Mouse (Mus musculus) heart, postnatal 0 days (tissue): ENCODE measurements around the gene Rhox2c. TPM values are rescaled to one million over a fixed set of nuclear protein-coding genes. Genes with fewer than 3 reads are reported as not detected.
"Not testable (repeated sequence)": the region's sequence is repeated elsewhere in the genome, so short reads cannot be mapped to it uniquely, and the experiment has no call there.

Experiments used
- ATAC-seq: fragments of 200-750 bp; cut with Nextera tagmentation; 2 replicates; pipeline ENCODE4 v1.8.0; 2017; ENCODE audit warnings: low read depth, moderate number of reproducible peaks, moderate library complexity; ENCODE audit not compliant: insufficient read depth
- DNase-seq: peaks from one replicate; pipeline ENCODE4 v3.0.0-alpha.2; 2016; ENCODE audit warnings: low spot score
- H3K27ac ChIP-seq: fragments of 300-500 bp; sonication (generic); 2 replicates; pipeline ENCODE4 v1.5.1; 2014; ENCODE audit warnings: low read depth, mild to moderate bottlenecking
- H3K27me3 ChIP-seq: fragments of 300-500 bp; sonication (generic); 2 replicates; pipeline ENCODE4 v1.6.1; 2014; ENCODE audit warnings: low read length, mixed read lengths; ENCODE audit not compliant: control insufficient read depth, insufficient read depth
- H3K36me3 ChIP-seq: fragments of 300-500 bp; sonication (generic); replicated peaks from 2 replicates; pipeline ENCODE4 v1.6.1; 2014; ENCODE audit warnings: low read length, mixed read lengths; ENCODE audit not compliant: control insufficient read depth, insufficient read depth
- H3K4me1 ChIP-seq: fragments of 300-500 bp; sonication (generic); 2 replicates; pipeline ENCODE4 v1.6.1; 2014; ENCODE audit warnings: antibody characterized with exemption; ENCODE audit not compliant: control insufficient read depth, insufficient read depth
- H3K4me2 ChIP-seq: fragments of 300-500 bp; sonication (generic); 2 replicates; pipeline ENCODE4 v1.6.1; 2014; ENCODE audit warnings: low read depth, mild to moderate bottlenecking, low read length, moderate library complexity
- H3K4me3 ChIP-seq: fragments of 300-500 bp; sonication (generic); 2 replicates; pipeline ENCODE4 v1.5.1; 2014; ENCODE audit warnings: low read depth, low read length
- H3K9ac ChIP-seq: fragments of 300-500 bp; sonication (generic); replicated peaks from 2 replicates; pipeline ENCODE4 v1.6.1; 2014; ENCODE audit warnings: low read depth, low read length, mixed read lengths
- H3K9me3 ChIP-seq: fragments of 300-500 bp; sonication (generic); replicated peaks from 2 replicates; pipeline ENCODE4 v1.6.1; 2016; ENCODE audit warnings: low read length; ENCODE audit not compliant: control insufficient read depth
- WGBS: fragments of 180-500 bp; shearing (Covaris S2); extraction: QIAGEN DNeasy Blood & Tissue Kit; methylation state at CpG from one replicate; pipeline ENCODE4 v1.1.7; 2014; 5-methylcytosine and 5-hydroxymethylcytosine counted together
- polyA plus RNA-seq: library from polyadenylated mRNA; unstranded; fragments of >200 nt; fragmentation: Nextera tagmentation; extraction: Ambion mirVana; gene quantifications from 2 replicates; pipeline ENCODE4 v1.2.1, GENCODE M21; 2015
- total RNA-seq: library from RNA; depleted of rRNA; stranded (reverse); fragments of >200 nt; gene quantifications from 2 replicates; pipeline ENCODE4 v1.2.3, GENCODE M21; 2014; ENCODE audit warnings: low replicate concordance; rRNA removed

Rhox2c gene
- total RNA-seq (not detected in 2 replicates), polyA plus RNA-seq (not detected in 2 replicates)

DNA sequence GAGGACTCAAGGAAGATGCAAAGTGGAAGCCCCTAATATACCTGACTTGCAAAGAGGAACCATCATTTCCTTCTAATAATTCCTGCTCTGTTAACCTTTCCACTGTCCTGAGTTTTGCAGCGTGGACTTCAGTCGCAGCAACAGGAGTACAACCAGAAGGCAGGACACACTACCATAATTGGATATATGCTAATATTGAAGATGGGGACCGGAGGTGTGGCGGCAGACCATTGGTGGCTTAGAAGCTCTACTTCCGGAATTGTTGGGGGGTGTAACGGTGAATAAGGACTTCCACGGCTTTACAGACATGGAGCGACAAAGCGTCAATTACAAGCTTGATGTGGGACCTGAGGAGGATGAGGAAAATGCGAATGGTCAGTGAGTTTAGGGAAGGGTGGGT, at the start of gene Rhox2c:
Rhox2c (plus strand) TSS at position 301 of the 400 bp plus-strand sequence.
- not testable (repeated sequence) for ATAC-seq, H3K36me3 ChIP-seq, H3K4me2 ChIP-seq, H3K4me1 ChIP-seq, DNase-seq, H3K4me3 ChIP-seq, H3K27me3 ChIP-seq, H3K9ac ChIP-seq, H3K9me3 ChIP-seq, H3K27ac ChIP-seq
- WGBS, result 95% methylated on average over 6 of the region's 10 CpGs

DNA sequence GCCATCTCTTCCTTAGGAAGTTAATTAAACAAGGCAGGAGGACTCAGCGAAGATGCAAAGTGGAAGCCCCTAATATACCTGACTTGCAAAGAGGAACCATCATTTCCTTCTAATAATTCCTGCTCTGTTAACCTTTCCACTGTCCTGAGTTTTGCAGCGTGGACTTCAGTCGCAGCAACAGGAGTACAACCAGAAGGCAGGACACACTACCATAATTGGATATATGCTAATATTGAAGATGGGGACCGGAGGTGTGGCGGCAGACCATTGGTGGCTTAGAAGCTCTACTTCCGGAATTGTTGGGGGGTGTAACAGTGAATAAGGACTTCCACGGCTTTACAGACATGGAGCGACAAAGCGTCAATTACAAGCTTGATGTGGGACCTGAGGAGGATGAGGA, 41.7 kb upstream of the Rhox2c start, which contains the start of gene Rhox2b:
Rhox2b (plus strand) TSS at position 301 of the 400 bp plus-strand sequence.
- not testable (repeated sequence) for H3K9me3 ChIP-seq, H3K4me3 ChIP-seq, H3K27ac ChIP-seq, H3K9ac ChIP-seq, ATAC-seq, H3K4me2 ChIP-seq, H3K4me1 ChIP-seq, H3K36me3 ChIP-seq, DNase-seq, H3K27me3 ChIP-seq
- WGBS, result no CpG with 5 or more reads among the region's 9 CpGs

DNA sequence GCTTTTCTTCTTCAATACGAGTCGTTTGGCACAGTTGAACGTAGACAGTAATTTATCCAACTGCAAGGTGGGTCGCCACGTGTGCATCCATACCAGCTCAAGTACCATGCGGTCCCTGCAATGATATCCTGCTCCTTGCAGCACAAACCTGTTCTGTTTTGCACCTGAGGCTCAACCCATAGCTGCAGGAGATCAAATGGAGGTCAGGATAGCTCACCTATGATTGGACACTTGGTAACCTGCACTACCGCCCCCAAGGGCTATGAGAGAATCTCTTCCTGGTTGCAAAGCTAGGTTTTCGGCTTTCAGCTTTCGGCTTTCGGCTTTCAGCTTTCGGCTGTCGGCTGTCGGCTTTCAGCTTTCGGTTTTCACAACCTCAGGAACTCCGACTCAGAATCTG, 21.3 kb upstream of the Rhox2c start, which contains the start of gene Rhox4b:
Rhox4b (plus strand) TSS at position 301 of the 400 bp plus-strand sequence.
- not testable (repeated sequence) for ATAC-seq, H3K9me3 ChIP-seq, H3K36me3 ChIP-seq, H3K4me2 ChIP-seq, H3K4me3 ChIP-seq, H3K4me1 ChIP-seq, H3K27ac ChIP-seq, DNase-seq, H3K9ac ChIP-seq, H3K27me3 ChIP-seq
- 85% methylated on average over 14 of the region's 15 CpGs for whole genome bisulfite sequencing

DNA sequence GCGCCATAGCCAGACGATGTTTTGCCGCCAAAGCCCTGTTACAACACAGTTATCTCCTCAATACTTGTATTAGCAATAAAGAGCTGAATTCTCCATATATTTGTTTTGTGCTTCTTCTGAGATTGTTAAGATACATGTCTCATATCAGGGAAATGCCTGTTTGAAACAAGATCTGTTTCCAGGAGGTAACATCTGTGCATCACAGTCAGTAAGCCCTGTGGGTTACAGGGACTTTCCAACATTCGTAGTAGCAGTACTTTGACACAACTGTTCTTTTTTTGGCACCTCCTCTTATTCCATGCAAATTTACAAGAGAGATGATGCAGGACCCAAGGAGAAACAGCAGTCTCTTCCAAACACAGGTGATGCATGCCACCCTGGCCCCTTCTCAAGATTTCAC, 4.8 kb downstream of the Rhox2c start, which contains the start of gene Rhox3c:
Rhox3c (plus strand) TSS at position 301 of the 400 bp plus-strand sequence.
- not testable (repeated sequence) for H3K9me3 ChIP-seq, H3K4me2 ChIP-seq, H3K27me3 ChIP-seq, H3K4me3 ChIP-seq, H3K9ac ChIP-seq, H3K4me1 ChIP-seq, ATAC-seq, H3K27ac ChIP-seq, DNase-seq, H3K36me3 ChIP-seq
- 79% methylated on average over 3 of the region's 4 CpGs for WGBS

DNA sequence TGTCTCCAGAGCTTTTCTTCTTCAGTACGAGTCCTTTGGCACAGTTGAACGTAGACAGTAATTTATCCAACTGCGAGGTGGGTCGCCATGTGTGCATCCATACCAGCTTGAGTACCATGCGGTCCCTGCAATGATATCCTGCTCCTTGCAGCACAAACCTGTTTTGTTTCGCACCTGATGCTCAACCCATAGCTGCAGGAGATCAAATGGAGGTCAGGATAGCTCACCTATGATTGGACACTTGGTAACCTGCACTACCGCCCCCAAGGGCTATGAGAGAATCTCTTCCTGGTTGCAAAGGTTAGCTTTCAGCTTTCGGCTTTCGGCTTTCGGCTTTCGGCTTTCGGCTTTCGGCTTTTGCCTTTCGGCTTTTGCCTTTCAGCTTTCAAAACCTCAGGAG, 26.6 kb downstream of the Rhox2c start, which contains the start of gene Rhox4c:
Rhox4c (plus strand) TSS at position 301 of the 400 bp plus-strand sequence.
- H3K9me3 ChIP-seq, H3K9ac ChIP-seq, H3K36me3 ChIP-seq, DNase-seq, H3K4me1 ChIP-seq, H3K4me3 ChIP-seq, H3K27ac ChIP-seq, H3K4me2 ChIP-seq, ATAC-seq, H3K27me3 ChIP-seq: not testable (repeated sequence)
- WGBS, result 90% methylated on average over 14 of the region's 14 CpGs

DNA sequence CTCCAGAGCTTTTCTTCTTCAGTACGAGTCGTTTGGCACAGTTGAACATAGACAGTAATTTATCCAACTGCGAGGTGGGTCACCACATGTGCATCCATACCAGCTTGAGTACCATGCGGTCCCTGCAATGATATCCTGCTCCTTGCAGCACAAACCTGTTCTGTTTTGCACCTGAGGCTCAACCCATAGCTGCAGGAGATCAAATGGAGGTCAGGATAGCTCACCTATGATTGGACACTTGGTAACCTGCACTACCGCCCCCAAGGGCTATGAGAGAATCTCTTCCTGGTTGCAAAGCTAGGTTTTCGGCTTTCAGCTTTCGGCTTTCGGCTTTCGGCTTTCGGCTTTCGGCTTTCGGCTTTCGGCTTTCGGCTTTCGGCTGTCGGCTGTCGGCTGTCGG, 60.6 kb downstream of the Rhox2c start, which contains the start of gene Rhox4d:
Rhox4d (plus strand) TSS at position 301 of the 400 bp plus-strand sequence.
- H3K9ac ChIP-seq, result not testable (repeated sequence)

More for the DNA sequence above, 60.6 kb downstream of the Rhox2c start, which contains the start of gene Rhox4d:
- not testable (repeated sequence) for H3K27ac ChIP-seq, H3K9me3 ChIP-seq, H3K4me2 ChIP-seq, H3K4me3 ChIP-seq, H3K27me3 ChIP-seq, DNase-seq, ATAC-seq, H3K36me3 ChIP-seq, H3K4me1 ChIP-seq
- 86% methylated on average over 15 of the region's 18 CpGs for WGBS

Other genes with a start within 250 kb of the Rhox2c start
- gene Gm9, start 242.6 kb upstream of the Rhox2c start, total RNA-seq, result not detected in 2 replicates
- gene Gm9, start 242.6 kb upstream of the Rhox2c start, polyA plus RNA-seq, result not detected in 2 replicates
- gene Rhox1, start 231.4 kb upstream of the Rhox2c start, total RNA-seq, result not detected in 2 replicates
- not detected in 2 replicates for gene Rhox1, start 231.4 kb upstream of the Rhox2c start, polyA plus RNA-seq
- not detected in 2 replicates for gene Rhox2a, start 208.7 kb upstream of the Rhox2c start, total RNA-seq
- not detected in 2 replicates for gene Rhox2a, start 208.7 kb upstream of the Rhox2c start, polyA plus RNA-seq
- not detected in 2 replicates for gene Rhox3a, start 203.8 kb upstream of the Rhox2c start, total RNA-seq
- not detected in 2 replicates for gene Rhox3a, start 203.8 kb upstream of the Rhox2c start, polyA plus RNA-seq
- not detected in 2 replicates for gene Rhox4a, start 188.3 kb upstream of the Rhox2c start, total RNA-seq
- not detected in 2 replicates for gene Rhox4a, start 188.3 kb upstream of the Rhox2c start, polyA plus RNA-seq
- not detected in 2 replicates for gene Rhox3a2, start 73.7 kb upstream of the Rhox2c start, total RNA-seq
- not detected in 2 replicates for gene Rhox3a2, start 73.7 kb upstream of the Rhox2c start, polyA plus RNA-seq
- not detected in 2 replicates for gene Rhox4a2, start 62.8 kb upstream of the Rhox2c start, total RNA-seq
- gene Rhox4a2, start 62.8 kb upstream of the Rhox2c start, polyA plus RNA-seq, result 0.22 TPM in 2 replicates
- not detected in 2 replicates for gene Rhox2b, start 41.6 kb upstream of the Rhox2c start, total RNA-seq
- gene Rhox2b, start 41.6 kb upstream of the Rhox2c start, polyA plus RNA-seq, result not detected in 2 replicates
- not detected in 2 replicates for gene Rhox4b, start 21.2 kb upstream of the Rhox2c start, total RNA-seq
- not detected in 2 replicates for gene Rhox4b, start 21.2 kb upstream of the Rhox2c start, polyA plus RNA-seq
- not detected in 2 replicates for gene Rhox3c, start 4.9 kb downstream of the Rhox2c start, total RNA-seq
- gene Rhox3c, start 4.9 kb downstream of the Rhox2c start, polyA plus RNA-seq, result 0.11 TPM in 1 of 2 replicates, not detected in the other
- gene Rhox4c, start 26.7 kb downstream of the Rhox2c start, total RNA-seq, result not detected in 2 replicates
- gene Rhox4c, start 26.7 kb downstream of the Rhox2c start, polyA plus RNA-seq, result not detected in 2 replicates
- gene Rhox2d, start 39.7 kb downstream of the Rhox2c start, total RNA-seq, result not detected in 2 replicates
- gene Rhox2d, start 39.7 kb downstream of the Rhox2c start, polyA plus RNA-seq, result not detected in 2 replicates
- not detected in 2 replicates for gene Rhox4d, start 60.7 kb downstream of the Rhox2c start, total RNA-seq
- gene Rhox4d, start 60.7 kb downstream of the Rhox2c start, polyA plus RNA-seq, result not detected in 2 replicates
- not detected in 2 replicates for gene Rhox2e, start 76.8 kb downstream of the Rhox2c start, total RNA-seq
- gene Rhox2e, start 76.8 kb downstream of the Rhox2c start, polyA plus RNA-seq, result not detected in 2 replicates
- not detected in 2 replicates for gene Rhox3e, start 88.3 kb downstream of the Rhox2c start, total RNA-seq
- gene Rhox3e, start 88.3 kb downstream of the Rhox2c start, polyA plus RNA-seq, result not detected in 2 replicates
- gene Rhox4e, start 103.7 kb downstream of the Rhox2c start, total RNA-seq, result not detected in 2 replicates
- not detected in 2 replicates for gene Rhox4e, start 103.7 kb downstream of the Rhox2c start, polyA plus RNA-seq
- gene Rhox2f, start 117.7 kb downstream of the Rhox2c start, total RNA-seq, result not detected in 2 replicates
- not detected in 2 replicates for gene Rhox2f, start 117.7 kb downstream of the Rhox2c start, polyA plus RNA-seq
- not detected in 2 replicates for gene Rhox3f, start 127.3 kb downstream of the Rhox2c start, total RNA-seq
- gene Rhox3f, start 127.3 kb downstream of the Rhox2c start, polyA plus RNA-seq, result not detected in 2 replicates
- not detected in 2 replicates for gene Rhox4f, start 154.0 kb downstream of the Rhox2c start, total RNA-seq
- gene Rhox4f, start 154.0 kb downstream of the Rhox2c start, polyA plus RNA-seq, result not detected in 2 replicates
- gene Rhox3g, start 174.9 kb downstream of the Rhox2c start, total RNA-seq, result not detected in 2 replicates
- gene Rhox3g, start 174.9 kb downstream of the Rhox2c start, polyA plus RNA-seq, result not detected in 2 replicates
- not detected in 2 replicates for gene Rhox2g, start 189.8 kb downstream of the Rhox2c start, total RNA-seq
- not detected in 2 replicates for gene Rhox2g, start 189.8 kb downstream of the Rhox2c start, polyA plus RNA-seq
- not detected in 2 replicates for gene Rhox4g, start 197.6 kb downstream of the Rhox2c start, total RNA-seq
- not detected in 2 replicates for gene Rhox4g, start 197.6 kb downstream of the Rhox2c start, polyA plus RNA-seq
- gene Rhox3h, start 215.1 kb downstream of the Rhox2c start, total RNA-seq, result not detected in 2 replicates
- gene Rhox3h, start 215.1 kb downstream of the Rhox2c start, polyA plus RNA-seq, result not detected in 2 replicates
- gene Rhox2h, start 219.6 kb downstream of the Rhox2c start, total RNA-seq, result not detected in 2 replicates
- gene Rhox2h, start 219.6 kb downstream of the Rhox2c start, polyA plus RNA-seq, result not detected in 2 replicates